Mouse (Mus musculus) hindbrain, embryonic 16.5 days (tissue): ENCODE measurements around the gene Tmem161a. TPM values are rescaled to one million over a fixed set of nuclear protein-coding genes. Genes with fewer than 3 reads are reported as not detected.

ENCODE experiments used
- ATAC-seq: fragments of 200-750 bp; cut with Nextera tagmentation; 2 replicates; pipeline ENCODE4 v1.8.0; 2017; ENCODE audit warnings: moderate TSS enrichment, moderate library complexity
- H3K27ac ChIP-seq: fragments of 300-500 bp; sonication (generic); 2 replicates; pipeline ENCODE4 v1.5.1; 2014; ENCODE audit warnings: low read depth, mild to moderate bottlenecking, control low read depth, low read length, moderate library complexity
- H3K27me3 ChIP-seq: fragments of 300-500 bp; sonication (generic); replicated peaks from 2 replicates; pipeline ENCODE4 v1.6.1; 2014; ENCODE audit warnings: low read length; ENCODE audit not compliant: control insufficient read depth, insufficient read depth
- H3K36me3 ChIP-seq: fragments of 300-500 bp; sonication (generic); 2 replicates; pipeline ENCODE4 v1.6.1; 2014; ENCODE audit warnings: mild to moderate bottlenecking, low read length, moderate library complexity, mixed read lengths; ENCODE audit not compliant: control insufficient read depth, insufficient read depth
- H3K4me1 ChIP-seq: fragments of 300-500 bp; sonication (generic); 2 replicates; pipeline ENCODE4 v1.6.1; 2014; ENCODE audit warnings: low read depth, low read length; ENCODE audit not compliant: control insufficient read depth, insufficient read depth
- H3K4me2 ChIP-seq: fragments of 300-500 bp; sonication (generic); 2 replicates; pipeline ENCODE4 v1.6.1; 2014; ENCODE audit warnings: mild to moderate bottlenecking, low read length, control low read depth, moderate library complexity
- H3K4me3 ChIP-seq: fragments of 300-500 bp; sonication (generic); 2 replicates; pipeline ENCODE4 v1.5.1; 2014; ENCODE audit warnings: mild to moderate bottlenecking, low read length, control low read depth, moderate library complexity
- H3K9ac ChIP-seq: fragments of 300-500 bp; sonication (generic); 2 replicates; pipeline ENCODE4 v1.6.1; 2014; ENCODE audit warnings: low read depth, mild to moderate bottlenecking, control low read depth, low read length, moderate library complexity
- H3K9me3 ChIP-seq: fragments of 300-500 bp; sonication (generic); 2 replicates; pipeline ENCODE4 v1.6.1; 2014; ENCODE audit warnings: mild to moderate bottlenecking, low read length, moderate library complexity; ENCODE audit not compliant: control insufficient read depth
- WGBS: fragments of 180-500 bp; shearing (Covaris S2); extraction: QIAGEN DNeasy Blood & Tissue Kit; methylation state at CpG from one replicate; pipeline ENCODE4 v1.1.7; 2014; 5-methylcytosine and 5-hydroxymethylcytosine counted together
- polyA plus RNA-seq: library from polyadenylated mRNA; unstranded; fragments of >200 nt; fragmentation: Nextera tagmentation; extraction: Ambion mirVana; gene quantifications from 2 replicates; pipeline ENCODE4 v1.2.1, GENCODE M21; 2015

Gene Tmem161a
- 54.2 and 57.4 TPM in 2 replicates for polyA plus RNA-seq

- H3K9ac ChIP-seq = peak within 1 kb of the TSS; percentile 68
- H3K27me3 ChIP-seq = peaks cover 3% of the 10 kb centered on the region
- WGBS = 1% methylated on average over 27 of the region's 27 CpGs
- H3K27ac ChIP-seq = no peak within 1 kb of the TSS
- H3K9me3 ChIP-seq = no peaks in the 10 kb centered on the region
- peaks cover 3% of the 10 kb centered on the region for H3K4me1 ChIP-seq
- H3K4me2 ChIP-seq = peak within 1 kb of the TSS; percentile 66
- peak within 1 kb of the TSS; percentile 59 for H3K4me3 ChIP-seq
- H3K36me3 ChIP-seq = no peaks in the 10 kb centered on the region
- ATAC-seq = peak; percentile 97
Observed at GRCm38 (mm10) chr8:70172043-70172681, at the start of gene Tmem161a. Tmem161a (plus strand) TSS chr8:70172356.

- H3K27ac ChIP-seq = no peak overlapping the region
- H3K9me3 ChIP-seq = no peaks in the 10 kb centered on the region
- no peak overlapping the region for H3K4me3 ChIP-seq
- no peak overlapping the region for H3K4me2 ChIP-seq
- WGBS = 60% methylated on average over 2 of the region's 2 CpGs
- no peaks in the 10 kb centered on the region for H3K36me3 ChIP-seq
- ATAC-seq = no peak
- peaks cover 12% of the 10 kb centered on the region for H3K4me1 ChIP-seq
- H3K9ac ChIP-seq = no peak overlapping the region
- no peaks in the 10 kb centered on the region for H3K27me3 ChIP-seq
Observed at GRCm38 (mm10) chr8:70122863-70123262, 49.3 kb upstream of the Tmem161a start.

GRCm38 (mm10) chr8:70124992-70125391, 47.2 kb upstream of the Tmem161a start:
- no peak overlapping the region for H3K4me2 ChIP-seq
- no peak for ATAC-seq
- H3K36me3 ChIP-seq = no peaks in the 10 kb centered on the region
- H3K4me3 ChIP-seq = no peak overlapping the region
- peaks cover 4% of the 10 kb centered on the region for H3K4me1 ChIP-seq
- no peaks in the 10 kb centered on the region for H3K27me3 ChIP-seq
- no peak overlapping the region for H3K27ac ChIP-seq
- H3K9me3 ChIP-seq = no peaks in the 10 kb centered on the region
- H3K9ac ChIP-seq = no peak overlapping the region
- 72% methylated on average over 8 of the region's 8 CpGs for WGBS

GRCm38 (mm10) chr8:70128435-70128834, 43.7 kb upstream of the Tmem161a start:
- no peaks in the 10 kb centered on the region for H3K36me3 ChIP-seq
- no peak overlapping the region for H3K4me3 ChIP-seq
- H3K27ac ChIP-seq = peak overlapping the region; percentile 68
- no peak overlapping the region for H3K9ac ChIP-seq
- ATAC-seq = no peak
- peaks cover 10% of the 10 kb centered on the region for H3K4me1 ChIP-seq
- 51% methylated on average over 3 of the region's 3 CpGs for WGBS
- no peaks in the 10 kb centered on the region for H3K9me3 ChIP-seq
- H3K4me2 ChIP-seq = no peak overlapping the region
- no peaks in the 10 kb centered on the region for H3K27me3 ChIP-seq

DNA sequence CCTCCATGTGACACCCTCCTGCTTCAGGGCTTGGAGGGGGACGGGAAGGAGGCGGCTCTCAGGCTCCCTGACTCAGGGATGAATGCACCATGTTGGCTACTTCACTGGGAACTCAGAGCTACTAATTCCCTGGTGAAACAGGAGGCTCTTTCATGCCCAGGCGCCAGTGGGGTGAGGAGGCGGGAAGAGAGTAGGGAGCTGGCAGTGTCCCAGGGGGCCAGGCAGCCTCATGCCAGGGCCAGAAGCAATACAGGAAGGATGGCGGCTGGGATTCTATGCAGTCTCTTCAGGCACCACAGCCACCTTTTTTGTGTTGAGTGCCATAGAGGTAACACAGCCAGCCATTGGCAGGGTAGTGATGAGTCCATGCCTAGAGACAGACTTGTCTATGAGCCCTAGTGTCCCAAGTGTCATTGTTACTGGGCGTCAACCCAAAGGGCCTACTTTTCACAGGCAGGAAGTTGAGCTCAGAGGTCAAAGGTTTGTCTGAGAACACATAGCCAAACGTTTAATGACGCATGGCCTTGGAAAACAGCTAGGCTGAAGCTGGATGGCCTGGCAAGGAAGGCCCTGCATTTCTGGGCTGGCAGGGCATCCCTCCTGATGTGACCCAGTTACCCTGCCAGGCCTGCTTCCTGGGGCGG, 42.7 kb upstream of the Tmem161a start:
- peak overlapping the region; percentile 68 for H3K27ac ChIP-seq
- peaks cover 6% of the 10 kb centered on the region; the same call in 1 of the 2 replicates for H3K36me3 ChIP-seq
- no peaks in the 10 kb centered on the region for H3K27me3 ChIP-seq
- H3K9me3 ChIP-seq = no peaks in the 10 kb centered on the region
- WGBS = 53% methylated on average over 9 of the region's 9 CpGs
- H3K9ac ChIP-seq = no peak overlapping the region
- no peak overlapping the region for H3K4me3 ChIP-seq
- no peak overlapping the region for H3K4me2 ChIP-seq
- peaks cover 10% of the 10 kb centered on the region for H3K4me1 ChIP-seq
- peak; percentile 87 for ATAC-seq

- Histone ChIP-seq H3K4me1 (peaks cover 10% of the 10 kb centered on the region), H3K9ac (no peak overlapping the region), H3K4me2 (no peak overlapping the region), H3K9me3 (no peaks in the 10 kb centered on the region), H3K4me3 (no peak overlapping the region), H3K27ac (peak overlapping the region; percentile 51), H3K27me3 (no peaks in the 10 kb centered on the region), H3K36me3 (peaks cover 9% of the 10 kb centered on the region; the same call in 1 of the 2 replicates)
- 78% methylated on average over 3 of the region's 3 CpGs for WGBS
- no peak for ATAC-seq
Observed at GRCm38 (mm10) chr8:70130066-70130465, 42.1 kb upstream of the Tmem161a start.

GRCm38 (mm10) chr8:70131166-70131883, 40.8 kb upstream of the Tmem161a start, which contains the start of gene Nr2c2ap:
Nr2c2ap (plus strand) TSS chr8:70131333.
- H3K9me3 ChIP-seq = no peaks in the 10 kb centered on the region
- peak within 1 kb of the TSS; percentile 75 for H3K9ac ChIP-seq
- H3K27ac ChIP-seq = peak within 1 kb of the TSS; percentile 55
- ATAC-seq = peak; percentile 75
- no peaks in the 10 kb centered on the region for H3K27me3 ChIP-seq
- H3K4me3 ChIP-seq = peak within 1 kb of the TSS; percentile 81
- peak within 1 kb of the TSS; percentile 91 for H3K4me2 ChIP-seq
- peaks cover 10% of the 10 kb centered on the region for H3K4me1 ChIP-seq
- WGBS = 1% methylated on average over 37 of the region's 37 CpGs
- peaks cover 15% of the 10 kb centered on the region for H3K36me3 ChIP-seq

GRCm38 (mm10) chr8:70134086-70134485, 38.1 kb upstream of the Tmem161a start:
- Histone ChIP-seq H3K4me2 (no peak overlapping the region), H3K36me3 (peaks cover 15% of the 10 kb centered on the region), H3K4me1 (peaks cover 19% of the 10 kb centered on the region), H3K9me3 (no peaks in the 10 kb centered on the region), H3K9ac (no peak overlapping the region), H3K27ac (no peak overlapping the region), H3K4me3 (no peak overlapping the region), H3K27me3 (no peaks in the 10 kb centered on the region)
- no peak for ATAC-seq
- 93% methylated on average over 5 of the region's 5 CpGs for WGBS

DNA sequence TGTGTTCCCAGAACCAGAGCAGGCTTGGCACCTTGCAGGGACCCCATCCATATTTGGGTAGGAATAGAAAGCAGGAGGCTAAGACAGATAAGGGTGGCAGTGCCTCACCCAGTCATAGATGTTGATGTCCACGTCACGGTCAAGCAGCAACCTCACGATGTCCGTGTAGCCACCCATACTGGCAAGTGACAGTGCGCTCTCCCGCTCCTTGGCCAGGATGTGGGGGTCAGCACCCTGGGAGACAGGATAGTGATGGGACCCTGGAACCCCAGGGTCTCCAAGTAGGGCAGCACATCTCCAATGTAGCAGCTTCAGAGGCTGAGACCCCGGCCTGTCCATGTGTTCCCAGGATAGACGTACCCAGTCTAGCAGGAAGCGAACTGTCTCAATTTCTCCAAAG, 37.2 kb upstream of the Tmem161a start:
- Histone ChIP-seq H3K27ac (no peak overlapping the region), H3K4me2 (no peak overlapping the region), H3K27me3 (no peaks in the 10 kb centered on the region), H3K4me3 (no peak overlapping the region), H3K9me3 (no peaks in the 10 kb centered on the region), H3K9ac (no peak overlapping the region), H3K36me3 (peaks cover 15% of the 10 kb centered on the region), H3K4me1 (peaks cover 19% of the 10 kb centered on the region)
- no peak for ATAC-seq
- 93% methylated on average over 9 of the region's 9 CpGs for WGBS
